9 mouse cellular contexts compared by ENCODE assay signal in the genomic region with DNA sequence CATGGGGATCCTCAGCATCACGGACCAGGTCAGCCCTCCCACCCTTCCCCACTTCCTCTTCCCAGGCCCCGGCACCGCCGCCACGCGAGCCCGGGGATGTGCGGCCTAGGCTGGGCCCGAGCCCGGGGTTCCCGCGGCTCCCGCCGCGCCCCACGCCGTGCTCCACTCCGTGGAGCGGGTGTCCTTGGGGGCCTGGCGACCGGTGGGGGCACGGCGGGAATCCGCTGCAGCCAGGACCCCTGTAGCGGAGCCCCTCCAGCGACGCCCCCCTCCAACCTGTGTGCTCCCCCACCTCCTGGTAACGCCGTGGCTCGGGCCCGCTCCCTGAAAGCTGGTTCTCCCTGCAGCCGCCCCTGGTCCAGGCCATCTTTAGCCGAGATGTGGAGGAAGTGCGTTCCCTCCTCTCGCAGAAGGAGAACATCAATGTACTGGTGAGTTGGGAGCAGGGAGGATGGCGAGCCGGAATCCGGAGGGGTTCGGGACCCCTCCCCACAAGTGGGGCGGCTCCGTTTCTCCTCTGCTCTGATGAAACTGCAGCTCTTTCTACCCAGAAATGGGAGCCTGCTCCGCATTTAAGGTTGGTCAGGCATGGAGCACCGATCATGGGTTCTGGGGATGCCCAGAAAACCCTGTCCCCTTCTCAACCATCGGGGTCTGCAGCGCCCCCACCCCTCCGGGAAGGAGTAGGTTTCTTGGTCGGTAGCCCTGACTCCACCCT. TPM values are rescaled to one million over a fixed set of nuclear protein-coding genes. Genes with fewer than 3 reads are reported as not detected.
DNase-seq lines count a peak whose midpoint lies in the region; ATAC-seq lines count a peak whose summit lies in the region.
"Had no signal": no experiment of that assay in that cellular context is flagged by ENCODE, and none has a peak within 500 bp of the region (broad histone marks: within the 10 kb centered on the region; RNA-seq: fewer than 3 reads in every experiment).

No protein-coding gene starts in this region.

- peak overlapping the region; percentile 94 for H3K27ac ChIP-seq in forebrain, embryonic 13.5 days
- H3K27ac ChIP-seq in midbrain, embryonic 10.5 days (replicated peaks) = peak overlapping the region; percentile 98
- H3K27ac ChIP-seq in stomach, embryonic 16.5 days (ENCODE audit: low read length) = peak overlapping the region; percentile 88

- peak overlapping the region; percentile 99 for H3K9ac ChIP-seq in forebrain, embryonic 13.5 days
- H3K9ac ChIP-seq in stomach, embryonic 16.5 days (ENCODE audit: low read length) = peak overlapping the region; percentile 95

- H3K27me3 ChIP-seq in forebrain, embryonic 13.5 days = no peaks in the 10 kb centered on the region
- no peaks in the 10 kb centered on the region for H3K27me3 ChIP-seq in midbrain, embryonic 10.5 days (ENCODE audit: low read depth, poor library complexity, severe bottlenecking)
- H3K27me3 ChIP-seq in stomach, embryonic 16.5 days (ENCODE audit: control insufficient read depth, insufficient read depth, low read length) = no peaks in the 10 kb centered on the region

- H3K9me3 ChIP-seq in forebrain, embryonic 13.5 days (replicated peaks) = no peaks in the 10 kb centered on the region
- no peaks in the 10 kb centered on the region for H3K9me3 ChIP-seq in midbrain, embryonic 10.5 days (replicated peaks)
- no peaks in the 10 kb centered on the region for H3K9me3 ChIP-seq in stomach, embryonic 16.5 days (replicated peaks; ENCODE audit: control insufficient read depth, low read length)

- peak; percentile 52 for ATAC-seq in forebrain, embryonic 13.5 days
- peak; percentile 69 for ATAC-seq in stomach, embryonic 16.5 days (ENCODE audit: insufficient read depth, low FRiP score)

- H3K36me3 ChIP-seq in forebrain, embryonic 13.5 days (ENCODE audit: poor library complexity, severe bottlenecking) = peaks cover 40% of the 10 kb centered on the region
- H3K36me3 ChIP-seq in midbrain, embryonic 10.5 days = peaks cover 46% of the 10 kb centered on the region
- H3K36me3 ChIP-seq in stomach, embryonic 16.5 days (ENCODE audit: control insufficient read depth, insufficient read depth, low read length) = peaks cover 16% of the 10 kb centered on the region

- H3K4me1 ChIP-seq in forebrain, embryonic 13.5 days = peaks cover 27% of the 10 kb centered on the region
- H3K4me1 ChIP-seq in midbrain, embryonic 10.5 days = peaks cover 30% of the 10 kb centered on the region
- H3K4me1 ChIP-seq in stomach, embryonic 16.5 days (ENCODE audit: control insufficient read depth, insufficient read depth, low read length) = peaks cover 16% of the 10 kb centered on the region

- peak overlapping the region; percentile 75 for H3K4me2 ChIP-seq in forebrain, embryonic 13.5 days
- H3K4me2 ChIP-seq in stomach, embryonic 16.5 days (ENCODE audit: low read depth, low read length) = peak overlapping the region; percentile 90

- peak; percentile 68 for DNase-seq in adrenal gland, postnatal 10 days
- DNase-seq in adrenal gland, adult 2 months = no peak
- DNase-seq in urinary bladder, postnatal 14 days (ENCODE audit: low spot score) = peak; percentile 35
- no peak for DNase-seq in urinary bladder, adult 2 months (ENCODE audit: low spot score)
- peak; percentile 70 for DNase-seq in kidney, postnatal 10 days
- peak; percentile 71 for DNase-seq in midbrain, embryonic 10.5 days (ENCODE audit: low spot score)

- peak overlapping the region; percentile 97 for H3K4me3 ChIP-seq in forebrain, embryonic 13.5 days
- H3K4me3 ChIP-seq in midbrain, embryonic 10.5 days = peak overlapping the region; percentile 99
- peak overlapping the region; percentile 90 for H3K4me3 ChIP-seq in stomach, embryonic 16.5 days (replicated peaks; ENCODE audit: low read length)

- WGBS in forebrain, embryonic 13.5 days = under 1% methylated on average over 31 of the region's 47 CpGs
- WGBS in midbrain, embryonic 10.5 days = under 1% methylated on average over 47 of the region's 47 CpGs
- WGBS in stomach, embryonic 16.5 days = 0% methylated on average over 31 of the region's 47 CpGs

RNA-seq across cellular contexts. Expression of gene Ankrd52, which starts 0.5 kb away (rescaled TPM):
- 10 to 100 TPM; 53.3 to 57.8 TPM for total RNA-seq in adrenal gland, postnatal 10 days (2021)
- 10 to 100 TPM; 48.3 to 59.3 TPM for total RNA-seq in adrenal gland, adult 2 months (2021)
- polyA plus RNA-seq in adrenal gland, adult 2 months (2012; rRNA removed) = 44.2 and 53.1 TPM in 2 replicates
- polyA plus RNA-seq in urinary bladder, adult 2 months (2012; rRNA removed) = 19.9 and 26.5 TPM in 2 replicates
- polyA plus RNA-seq in forebrain, embryonic 13.5 days (2015; fragmentation: Nextera tagmentation; extraction: Ambion mirVana) = 12.0 and 14.6 TPM in 2 replicates
- 9.0 and 9.2 TPM in 2 replicates for polyA plus RNA-seq in midbrain, embryonic 10.5 days (2016; fragmentation: Nextera tagmentation; extraction: Ambion mirVana)
- 8.4 and 10.0 TPM in 2 replicates for polyA plus RNA-seq in stomach, embryonic 16.5 days (2015; fragmentation: Nextera tagmentation; extraction: Ambion mirVana)

RNA-seq across cellular contexts. Expression of gene Coq10a, which starts 8.6 kb away (rescaled TPM):
- total RNA-seq in adrenal gland, postnatal 10 days (2021) = 100 to 1,000 TPM in 1 of 2 experiments, 10 to 100 TPM in 1; 99.9 to 128 TPM
- total RNA-seq in adrenal gland, adult 2 months (2021) = 10 to 100 TPM; 72.2 to 77.1 TPM
- polyA plus RNA-seq in adrenal gland, adult 2 months (2012; rRNA removed) = 44.2 and 116 TPM in 2 replicates
- polyA plus RNA-seq in urinary bladder, adult 2 months (2012; rRNA removed) = 63.6 and 66.9 TPM in 2 replicates
- 16.4 and 22.8 TPM in 2 replicates for polyA plus RNA-seq in forebrain, embryonic 13.5 days (2015; fragmentation: Nextera tagmentation; extraction: Ambion mirVana)
- polyA plus RNA-seq in midbrain, embryonic 10.5 days (2016; fragmentation: Nextera tagmentation; extraction: Ambion mirVana) = 13.2 and 18.8 TPM in 2 replicates
- 3.4 and 3.5 TPM in 2 replicates for polyA plus RNA-seq in stomach, embryonic 16.5 days (2015; fragmentation: Nextera tagmentation; extraction: Ambion mirVana)

RNA-seq across cellular contexts. Expression of gene Slc39a5, which starts 23.6 kb away (rescaled TPM):
- 1 to 10 TPM; 2.3 to 5.9 TPM for total RNA-seq in adrenal gland, postnatal 10 days (2021)
- total RNA-seq in adrenal gland, adult 2 months (2021) = not detected
- not detected in 2 replicates for polyA plus RNA-seq in adrenal gland, adult 2 months (2012; rRNA removed)
- polyA plus RNA-seq in urinary bladder, adult 2 months (2012; rRNA removed) = not detected in 2 replicates
- 0.18 TPM in 1 of 2 replicates, not detected in the other for polyA plus RNA-seq in forebrain, embryonic 13.5 days (2015; fragmentation: Nextera tagmentation; extraction: Ambion mirVana)
- polyA plus RNA-seq in midbrain, embryonic 10.5 days (2016; fragmentation: Nextera tagmentation; extraction: Ambion mirVana) = 0.06 and 0.19 TPM in 2 replicates
- polyA plus RNA-seq in stomach, embryonic 16.5 days (2015; fragmentation: Nextera tagmentation; extraction: Ambion mirVana) = 28.7 and 32.9 TPM in 2 replicates
- total RNA-seq: hematopoietic stem cell, adult 5-6 weeks had no signal

RNA-seq across cellular contexts. Expression of gene Nabp2, which starts 33.9 kb away (rescaled TPM):
- 10 to 100 TPM; 58.0 to 59.9 TPM for total RNA-seq in adrenal gland, postnatal 10 days (2021)
- 10 to 100 TPM; 79.3 to 93.8 TPM for total RNA-seq in adrenal gland, adult 2 months (2021)
- polyA plus RNA-seq in adrenal gland, adult 2 months (2012; rRNA removed) = 21.3 and 22.2 TPM in 2 replicates
- polyA plus RNA-seq in urinary bladder, adult 2 months (2012; rRNA removed) = 47.2 and 50.1 TPM in 2 replicates
- 153 and 156 TPM in 2 replicates for polyA plus RNA-seq in forebrain, embryonic 13.5 days (2015; fragmentation: Nextera tagmentation; extraction: Ambion mirVana)
- polyA plus RNA-seq in midbrain, embryonic 10.5 days (2016; fragmentation: Nextera tagmentation; extraction: Ambion mirVana) = 149 and 151 TPM in 2 replicates
- polyA plus RNA-seq in stomach, embryonic 16.5 days (2015; fragmentation: Nextera tagmentation; extraction: Ambion mirVana) = 72.0 and 75.5 TPM in 2 replicates

RNA-seq across cellular contexts. Expression of gene Rnf41, which starts 34.1 kb away (rescaled TPM):
- total RNA-seq in adrenal gland, postnatal 10 days (2021) = 10 to 100 TPM; 37.4 TPM
- 10 to 100 TPM; 39.1 to 41.7 TPM for total RNA-seq in adrenal gland, adult 2 months (2021)
- polyA plus RNA-seq in adrenal gland, adult 2 months (2012; rRNA removed) = 24.4 and 28.4 TPM in 2 replicates
- 25.4 and 25.5 TPM in 2 replicates for polyA plus RNA-seq in urinary bladder, adult 2 months (2012; rRNA removed)
- 76.4 and 83.9 TPM in 2 replicates for polyA plus RNA-seq in forebrain, embryonic 13.5 days (2015; fragmentation: Nextera tagmentation; extraction: Ambion mirVana)
- polyA plus RNA-seq in midbrain, embryonic 10.5 days (2016; fragmentation: Nextera tagmentation; extraction: Ambion mirVana) = 42.0 and 49.2 TPM in 2 replicates
- polyA plus RNA-seq in stomach, embryonic 16.5 days (2015; fragmentation: Nextera tagmentation; extraction: Ambion mirVana) = 37.0 and 38.5 TPM in 2 replicates

Comparison
In these comparisons a context has a peak if more than half of its experiments do, and no peak if none do; other contexts are left out.
1. DNase-seq: peak in adrenal gland, postnatal 10 days (single experiment), urinary bladder, postnatal 14 days (single experiment), kidney, postnatal 10 days (single experiment) and midbrain, embryonic 10.5 days (single experiment); none in adrenal gland, adult 2 months (single experiment) and urinary bladder, adult 2 months (single experiment).
2. RNA of gene Slc39a5, which starts 23.6 kb away (polyA plus RNA-seq): 28.7 to 32.9 TPM in stomach, embryonic 16.5 days; 0.06 to 0.19 TPM in midbrain, embryonic 10.5 days, not detected in adrenal gland, adult 2 months, not detected in urinary bladder, adult 2 months and 0.18 TPM in forebrain, embryonic 13.5 days; every median in the first group is over 10 times any median in the second.
3. Peak in every context shown above with its lines, with median percentiles within 50 percentile points of each other: H3K27ac ChIP-seq and H3K4me3 ChIP-seq.